Mouse (Mus musculus) embryo, embryonic 11 days (tissue): Measurements from ENCODE around the gene S100pbp.

Experiments used
- DNase-seq: peaks from one replicate; pipeline ENCODE4 v3.0.0-alpha.2; 2015

S100pbp gene

DNA sequence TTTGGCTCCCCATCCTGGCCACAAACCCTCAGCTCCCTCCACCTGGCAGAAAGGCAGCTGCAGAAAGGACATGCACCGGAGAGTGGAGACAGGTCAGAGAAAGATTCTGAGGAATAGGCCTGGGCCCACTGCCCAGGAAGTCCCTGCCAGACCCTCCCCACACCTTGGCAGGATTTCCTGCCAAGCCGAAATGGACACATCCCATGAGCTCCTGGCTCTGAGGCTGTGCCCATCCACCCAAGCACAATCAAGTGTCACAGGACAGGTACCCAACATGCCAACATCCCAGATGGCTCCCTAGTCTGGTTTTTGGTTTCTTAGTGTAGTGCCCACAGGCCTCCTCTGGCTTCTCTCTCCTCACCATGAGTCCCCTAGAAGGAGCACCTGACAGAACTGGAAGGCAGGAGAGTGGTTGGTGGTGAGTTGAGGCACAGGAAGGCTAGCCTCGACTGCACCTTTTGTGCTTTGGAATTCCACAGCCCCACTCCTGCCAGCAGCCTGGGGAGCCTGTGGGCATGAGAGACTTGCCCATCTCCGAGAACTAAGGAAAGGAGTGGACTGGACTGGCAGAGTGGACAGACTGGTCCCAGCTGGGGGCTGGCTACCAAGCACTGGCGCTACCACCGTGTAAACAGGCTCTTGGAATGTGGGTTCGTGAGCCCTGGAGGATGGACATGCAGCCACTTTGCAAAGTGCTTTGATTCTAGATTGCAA lies 31.0 kb upstream of the S100pbp start:
- DNase-seq = no peak

- DNase-seq = no peak
These were observed 29.7 kb upstream of the S100pbp start for GRCm38 (mm10) chr4:129219198-129219597.

DNA sequence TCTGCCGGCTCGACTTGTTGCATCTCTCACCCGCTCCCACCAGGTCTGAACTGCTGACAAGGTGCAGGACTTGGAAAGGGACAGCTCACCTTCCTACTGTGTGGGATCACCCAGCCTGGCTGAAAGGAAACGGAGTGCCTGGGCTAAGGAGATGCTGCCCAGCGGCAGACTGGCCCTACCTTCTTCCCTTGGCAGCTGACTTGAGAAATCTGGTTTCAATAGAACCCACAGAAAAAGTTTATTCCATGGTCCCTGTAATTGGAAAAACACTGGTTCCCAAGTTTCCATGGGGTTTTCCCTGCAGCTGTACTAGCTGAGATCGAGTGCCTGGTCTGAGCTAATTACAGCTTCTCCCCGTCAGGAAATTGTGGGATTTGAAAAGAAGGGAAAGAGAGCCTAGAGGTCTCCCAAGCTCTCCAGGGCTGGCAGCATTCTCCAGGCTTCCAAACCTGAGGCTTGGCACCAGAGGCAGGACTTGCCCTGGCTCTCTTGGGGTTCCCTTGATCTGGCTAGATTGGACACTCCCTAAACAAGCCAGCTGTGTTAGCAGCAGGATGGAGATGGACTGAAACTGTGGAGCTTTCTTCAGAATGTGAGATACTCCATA lies 29.1 kb upstream of the S100pbp start:
- no peak for DNase-seq

DNA sequence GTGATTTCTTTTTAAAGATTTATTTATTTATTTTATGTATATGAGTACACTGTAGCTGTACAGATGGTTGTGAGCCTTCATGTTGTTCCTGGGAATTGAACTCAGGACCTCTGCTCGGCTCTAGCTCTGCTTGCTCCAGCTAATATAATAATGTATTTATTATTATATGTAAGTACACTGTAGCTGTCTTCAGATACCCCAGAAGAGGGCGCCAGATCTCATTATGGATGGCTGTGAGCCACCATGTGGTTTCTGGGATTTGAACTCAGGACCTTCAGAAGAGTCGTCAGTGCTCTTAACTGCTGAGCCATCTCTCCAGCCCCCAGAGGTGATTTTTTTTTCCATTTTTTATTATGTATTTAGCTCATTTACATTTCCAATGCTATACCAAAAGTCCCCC lies 23.0 kb upstream of the S100pbp start:
- peak; percentile 31 for DNase-seq

DNA sequence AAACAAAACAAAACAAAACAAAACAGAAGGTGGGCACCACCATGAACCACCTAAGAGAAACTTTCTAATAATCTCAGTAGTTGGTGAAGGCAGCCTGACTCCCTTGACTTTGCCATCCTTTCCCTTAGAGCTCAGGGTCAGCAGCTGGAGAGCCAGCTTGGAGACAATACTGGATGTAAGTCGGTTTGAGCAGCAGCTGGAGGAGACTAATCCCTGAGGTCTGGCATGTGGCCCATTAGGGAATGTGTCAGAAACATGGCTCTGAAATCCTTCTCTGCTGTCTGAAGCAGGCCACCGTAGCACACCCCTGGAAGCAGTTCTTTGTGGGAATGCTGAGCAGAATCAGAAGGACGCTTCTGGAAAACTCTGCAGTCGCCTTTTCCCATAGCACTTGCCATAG lies 21.9 kb upstream of the S100pbp start:
- DNase-seq = no peak

DNA sequence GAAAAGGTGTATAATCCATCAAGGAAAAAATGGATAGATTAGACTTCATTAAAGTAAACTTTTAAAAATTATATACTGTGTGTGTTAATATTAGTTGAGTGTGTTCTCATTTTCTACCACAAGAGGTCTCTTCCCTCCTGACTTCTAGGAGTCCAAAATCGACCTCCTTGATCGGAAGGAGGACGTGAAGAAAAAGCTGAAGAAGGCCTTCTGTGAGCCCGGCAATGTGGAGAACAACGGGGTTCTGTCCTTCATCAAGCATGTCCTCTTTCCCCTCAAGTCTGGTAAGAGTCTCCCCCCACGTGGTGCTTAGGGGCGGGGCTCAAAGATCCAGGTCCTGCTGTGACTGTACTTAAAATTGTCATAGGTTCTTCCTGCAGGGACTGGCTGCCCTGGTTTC lies 20.0 kb upstream of the S100pbp start:
- peak; percentile 58 for DNase-seq

DNA sequence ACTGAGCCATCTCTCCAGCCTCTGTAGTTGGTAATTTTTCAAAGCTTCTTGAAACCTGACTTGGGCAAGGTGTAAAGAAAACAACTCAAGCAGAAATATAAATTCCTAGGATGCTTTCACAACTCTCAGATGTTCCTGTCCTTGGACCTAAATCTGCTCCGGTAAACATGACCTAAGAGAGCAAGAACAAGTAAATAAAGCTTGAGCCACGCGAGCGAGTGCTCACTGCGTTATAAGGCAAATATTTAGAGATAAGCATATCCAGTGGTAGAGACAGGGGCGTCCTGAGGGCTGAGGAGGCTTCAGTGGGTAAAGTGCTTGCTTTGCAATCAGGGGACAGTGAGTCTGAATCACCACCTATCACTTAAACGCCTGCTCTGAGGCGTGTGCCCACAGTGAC lies 17.3 kb upstream of the S100pbp start:
- no peak for DNase-seq

DNA sequence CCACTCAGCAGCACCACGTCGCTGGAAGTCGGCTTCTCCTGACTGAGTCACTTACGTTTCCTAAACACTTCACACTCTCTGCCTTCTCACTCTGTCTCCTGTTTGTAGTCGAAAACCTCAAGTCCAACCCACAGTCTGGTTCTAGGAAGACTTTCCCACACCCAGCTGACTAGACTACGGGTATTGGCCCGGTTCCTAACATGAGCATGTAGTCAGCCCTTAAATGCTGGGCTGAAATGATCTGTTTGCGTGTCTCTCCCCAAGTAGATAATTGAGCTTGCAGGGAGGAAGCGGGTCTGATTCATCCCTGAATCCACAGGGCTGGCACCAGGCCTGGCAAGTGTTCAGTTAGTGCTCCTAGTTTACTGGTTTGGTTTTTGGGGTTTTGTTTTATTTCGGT lies 15.1 kb upstream of the S100pbp start:
- no peak for DNase-seq

DNA sequence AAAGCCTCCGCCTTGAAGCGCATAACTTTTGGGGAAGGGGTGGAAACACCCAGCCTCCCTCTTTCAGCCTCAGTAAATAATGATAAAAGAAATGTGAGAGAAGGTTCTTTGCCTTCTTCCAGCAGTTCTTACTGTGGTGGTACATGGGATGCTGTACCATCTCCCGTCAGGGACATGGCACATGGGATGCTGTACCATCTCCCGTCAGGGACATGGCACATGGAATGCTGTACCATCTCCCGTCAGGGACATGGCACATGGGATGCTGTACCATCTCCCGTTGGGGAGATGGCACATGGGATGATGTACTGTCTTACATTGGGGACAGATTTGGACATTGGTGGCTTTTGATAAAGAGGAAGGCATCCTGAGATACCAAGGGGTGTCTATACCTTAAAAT lies 8.0 kb upstream of the S100pbp start:
- no peak for DNase-seq

DNA sequence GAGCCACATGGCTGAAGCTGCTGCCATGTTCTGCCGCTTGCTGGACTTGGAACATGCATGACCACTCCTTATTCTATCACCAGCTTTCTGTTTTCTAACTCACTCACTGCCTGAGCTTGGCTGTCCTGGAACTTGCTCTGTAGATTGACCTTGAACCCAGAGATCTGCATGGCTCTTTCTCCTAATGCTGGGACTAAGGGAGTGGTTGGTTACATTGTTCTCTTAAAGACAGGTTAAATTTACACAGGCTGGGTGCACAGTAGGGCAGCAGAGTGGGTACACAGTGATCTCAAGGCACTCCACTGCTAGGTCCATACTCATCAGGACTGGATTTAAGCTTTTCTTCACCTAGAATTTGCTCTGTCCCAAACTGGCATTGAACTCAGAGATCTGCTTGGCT lies 4.8 kb upstream of the S100pbp start:
- no peak for DNase-seq

- no peak for DNase-seq
These were observed 2.2 kb upstream of the S100pbp start for GRCm38 (mm10) chr4:129191691-129192090.

DNA sequence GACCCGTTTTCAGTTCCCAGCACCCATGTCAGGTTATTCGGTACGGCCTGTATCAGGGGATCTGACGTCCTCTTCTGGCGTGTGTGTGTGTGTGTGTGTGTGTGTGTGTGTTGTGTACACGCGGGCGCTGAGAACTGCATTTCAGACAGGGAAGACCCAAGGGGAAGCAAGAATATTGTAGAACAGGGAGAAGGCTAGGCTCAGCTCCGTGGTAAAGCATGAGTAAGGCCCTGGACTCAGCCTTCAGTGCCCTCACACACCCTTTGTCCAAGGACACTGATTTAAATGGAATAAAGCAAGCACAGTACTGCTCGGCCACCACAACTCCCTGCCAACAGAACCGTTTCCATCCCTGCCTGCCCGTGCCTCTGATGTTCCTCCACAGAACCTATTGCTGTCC lies 1.0 kb upstream of the S100pbp start:
- peak; percentile 7 for DNase-seq

GRCm38 (mm10) chr4:129188803-129189541 lies 555 bp downstream of the S100pbp start:
- peak; percentile 75 for DNase-seq

GRCm38 (mm10) chr4:129188041-129188659 lies 1.4 kb downstream of the S100pbp start:
- DNase-seq = peak; percentile 8

DNA sequence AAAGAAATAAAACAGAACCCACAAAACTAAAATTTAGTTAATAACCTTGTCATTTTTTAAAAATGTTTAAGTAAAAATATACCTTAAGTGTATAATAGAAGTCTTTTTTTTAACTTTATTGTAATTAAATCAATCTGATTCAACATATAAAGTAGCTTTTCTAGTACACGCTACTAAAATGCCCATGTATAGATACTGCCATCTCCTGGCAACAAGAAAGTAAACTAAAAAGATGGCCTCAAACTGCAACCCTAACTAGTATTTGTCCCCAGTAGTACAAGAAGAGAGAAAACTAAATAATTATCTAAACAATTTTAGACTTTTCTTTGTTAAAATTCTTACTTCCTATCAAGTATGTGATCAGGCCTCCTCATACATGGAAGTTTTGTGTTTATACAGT lies 10.0 kb downstream of the S100pbp start:
- DNase-seq = no peak

DNA sequence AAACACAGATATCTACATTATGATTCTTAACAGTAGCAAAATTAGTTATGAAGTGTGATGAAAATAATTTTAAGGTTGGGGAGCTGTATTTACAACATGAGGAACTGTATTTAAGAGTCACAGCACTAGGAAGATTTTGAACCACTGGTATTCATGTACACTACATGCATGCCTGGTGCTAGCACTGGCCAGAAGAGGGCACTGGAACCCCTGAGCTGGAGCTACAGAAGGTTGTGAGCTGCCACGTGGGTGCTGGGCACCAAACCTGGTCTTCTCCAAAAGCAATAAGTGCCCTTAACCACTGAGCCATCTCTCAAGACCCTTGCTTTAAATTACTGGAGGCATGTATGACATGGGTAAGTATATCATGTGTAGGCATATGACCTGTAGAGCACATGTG lies 17.0 kb downstream of the S100pbp start:
- no peak for DNase-seq

DNA sequence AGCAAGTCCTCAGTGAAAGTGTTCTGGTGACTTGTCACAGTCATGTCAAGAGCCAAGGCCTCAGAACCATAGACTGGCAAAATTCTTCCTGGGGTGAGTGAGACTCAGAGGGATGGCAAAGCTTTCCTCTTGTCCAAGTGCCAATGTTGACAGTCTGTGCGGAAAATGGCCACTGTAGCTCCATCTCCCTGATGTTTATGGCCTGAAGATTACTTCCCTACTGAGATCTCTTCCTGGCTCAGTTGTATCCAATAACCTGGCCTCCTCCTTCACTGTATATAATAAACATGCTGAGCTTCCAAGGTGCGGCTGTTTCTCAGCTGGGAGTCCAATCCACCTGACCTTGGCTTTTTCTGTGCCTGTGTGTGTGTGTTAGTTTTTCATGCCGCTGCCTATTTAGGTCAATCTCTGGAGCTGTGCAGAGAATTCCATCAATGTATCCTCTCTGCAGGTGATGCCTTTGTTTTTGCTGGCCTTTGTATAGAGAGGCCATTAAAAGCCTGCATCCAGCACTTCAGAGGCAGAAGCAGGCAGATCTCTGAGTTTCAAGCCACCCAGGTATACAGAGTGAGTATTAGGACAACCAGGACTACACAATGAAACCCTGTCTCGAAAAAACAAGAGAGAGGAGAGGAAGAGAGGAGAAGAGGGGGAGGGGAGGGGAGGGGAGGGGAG lies 27.8 kb downstream of the S100pbp start:
- DNase-seq = no peak

GRCm38 (mm10) chr4:129161076-129161475 lies 28.5 kb downstream of the S100pbp start:
- no peak for DNase-seq

GRCm38 (mm10) chr4:129158549-129158948 lies 31.0 kb downstream of the S100pbp start:
- DNase-seq = no peak

GRCm38 (mm10) chr4:129157541-129157940 lies 32.0 kb downstream of the S100pbp start:
- no peak for DNase-seq

- DNase-seq = no peak
These were observed 38.2 kb downstream of the S100pbp start for GRCm38 (mm10) chr4:129151276-129151811.

- DNase-seq = no peak
These were observed 40.2 kb downstream of the S100pbp start for GRCm38 (mm10) chr4:129149321-129149720.

- no peak for DNase-seq
These were observed 41.9 kb downstream of the S100pbp start for GRCm38 (mm10) chr4:129147552-129148103.
